Mouse (Mus musculus) adrenal gland, postnatal 25 days (tissue): Measurements from ENCODE around the gene Cntn2. TPM values are rescaled to one million over a fixed set of nuclear protein-coding genes. Genes with fewer than 3 reads are reported as not detected.
A peak's percentile ranks its signal among the peaks of the same experiment; 100 is the strongest.

Experiments
- DNase-seq: peaks from one replicate; pipeline ENCODE4 v3.0.0; 2021; ENCODE audit warnings: mixed read lengths
- total RNA-seq: library from RNA; stranded (reverse); gene quantifications from 2 replicates; pipeline ENCODE4 v1.2.3, GENCODE M21; 2021

Gene Cntn2
- total RNA-seq, 1 experiment from 2014 or later: not detected

- DNase-seq: peak; percentile 86
These were observed 15.0 kb upstream of the Cntn2 start for GRCm38 (mm10) chr1:132557901-132558631.

- no peak for DNase-seq
These were observed 733 bp upstream of the Cntn2 start for GRCm38 (mm10) chr1:132543789-132544188.

GRCm38 (mm10) chr1:132541824-132542599, 1.0 kb downstream of the Cntn2 start:
- DNase-seq: no peak

GRCm38 (mm10) chr1:132541171-132541823, 1.8 kb downstream of the Cntn2 start:
- no peak for DNase-seq

- DNase-seq: no peak
These were observed 2.4 kb downstream of the Cntn2 start for GRCm38 (mm10) chr1:132540701-132541100.

GRCm38 (mm10) chr1:132537736-132538135, 5.3 kb downstream of the Cntn2 start:
- no peak for DNase-seq

- no peak for DNase-seq
These were observed 6.6 kb downstream of the Cntn2 start for GRCm38 (mm10) chr1:132536416-132536815.

- DNase-seq: no peak
These were observed 7.5 kb downstream of the Cntn2 start for GRCm38 (mm10) chr1:132535541-132535940.

- no peak for DNase-seq
These were observed 9.2 kb downstream of the Cntn2 start for GRCm38 (mm10) chr1:132533840-132534239.

GRCm38 (mm10) chr1:132532521-132532920, 10.5 kb downstream of the Cntn2 start:
- no peak for DNase-seq

GRCm38 (mm10) chr1:132530631-132531191, 12.3 kb downstream of the Cntn2 start:
- DNase-seq: no peak

GRCm38 (mm10) chr1:132528647-132529334, 14.3 kb downstream of the Cntn2 start:
- no peak for DNase-seq

- no peak for DNase-seq
These were observed 15.0 kb downstream of the Cntn2 start for GRCm38 (mm10) chr1:132528071-132528470.

- DNase-seq: peak; percentile 56
These were observed 17.2 kb downstream of the Cntn2 start for GRCm38 (mm10) chr1:132525832-132526231.

- DNase-seq: peak; percentile 23
These were observed 19.1 kb downstream of the Cntn2 start for GRCm38 (mm10) chr1:132523920-132524319.

- DNase-seq: no peak
These were observed 20.0 kb downstream of the Cntn2 start for GRCm38 (mm10) chr1:132523048-132523447.

- DNase-seq: peak; percentile 55
These were observed 22.3 kb downstream of the Cntn2 start for GRCm38 (mm10) chr1:132520764-132521163.

GRCm38 (mm10) chr1:132519734-132520133, 23.3 kb downstream of the Cntn2 start:
- no peak for DNase-seq

- no peak for DNase-seq
These were observed 24.4 kb downstream of the Cntn2 start for GRCm38 (mm10) chr1:132518621-132519020.

GRCm38 (mm10) chr1:132516776-132517175, 26.3 kb downstream of the Cntn2 start:
- no peak for DNase-seq

GRCm38 (mm10) chr1:132515339-132515738, 27.7 kb downstream of the Cntn2 start:
- DNase-seq: no peak

- no peak for DNase-seq
These were observed 30.9 kb downstream of the Cntn2 start for GRCm38 (mm10) chr1:132512106-132512505.
